Mouse (Mus musculus) heart, adult 11 months (tissue): ENCODE measurements around the gene Mybphl.

Experiments
- DNase-seq: peaks from one replicate; pipeline ENCODE4 v3.0.0; 2022

The Mybphl gene

DNA sequence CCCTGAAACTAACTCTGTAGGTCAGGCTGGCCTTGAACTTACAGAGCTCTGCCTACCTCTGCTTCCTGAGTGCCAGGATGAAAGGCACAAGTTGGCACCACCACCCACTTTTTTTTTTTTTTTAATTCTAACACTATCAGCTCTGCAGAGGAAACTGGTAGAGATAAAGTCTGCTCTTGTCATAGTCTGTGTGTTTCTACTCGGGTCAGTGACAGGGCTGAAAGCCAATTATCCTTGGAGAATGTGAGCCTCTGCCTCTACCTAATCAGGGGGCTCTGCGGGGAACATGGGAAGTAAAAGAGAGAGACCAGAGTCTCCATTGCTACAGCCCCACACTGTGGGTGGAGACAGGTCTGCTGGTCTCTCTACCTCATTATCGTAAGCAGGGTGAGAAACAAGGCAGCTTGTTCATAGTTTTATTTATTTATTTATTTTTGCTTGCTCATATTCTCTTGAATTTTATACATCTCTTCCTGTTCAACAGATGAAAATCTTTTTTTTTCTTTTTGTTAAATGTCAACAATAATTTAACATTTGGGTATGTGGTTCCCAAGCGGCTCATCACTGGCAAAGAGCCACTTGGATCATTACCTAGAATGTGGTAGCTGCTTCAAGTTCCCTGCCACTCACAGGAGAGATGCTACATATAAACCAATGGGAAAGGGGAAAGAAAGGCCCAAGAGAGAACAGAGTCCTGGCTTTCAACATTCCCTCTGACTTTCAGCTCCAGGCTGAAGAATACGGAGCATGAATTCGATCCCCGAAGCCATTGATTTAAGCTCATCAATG is 14.4 kb downstream of the Mybphl start:
- DNase-seq = no peak

DNA sequence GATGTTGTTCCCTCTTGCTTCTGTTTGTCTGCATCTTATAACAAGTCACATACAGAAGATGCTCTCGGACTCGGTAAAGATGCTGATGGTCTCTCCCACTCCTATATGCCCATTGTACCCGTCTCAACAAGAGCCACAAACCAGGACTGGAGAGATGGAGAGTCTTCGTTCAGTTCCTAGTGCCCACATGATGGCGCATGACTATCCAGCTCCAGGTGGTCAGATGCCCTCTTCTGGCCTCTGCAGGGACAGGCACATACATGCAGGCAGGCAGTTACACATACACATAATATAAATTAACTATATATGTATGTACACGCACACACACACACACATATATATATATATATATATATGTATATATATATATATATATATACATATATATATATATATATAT is 16.0 kb downstream of the Mybphl start:
- DNase-seq = no peak

GRCm38 (mm10) chr3:108381945-108382875 is 17.5 kb downstream of the Mybphl start:
- DNase-seq = no peak

GRCm38 (mm10) chr3:108383485-108384354 is 19.0 kb downstream of the Mybphl start, which contains the start of gene Psrc1:
Gene Psrc1 (plus strand): TSS chr3:108383839.
- peak; percentile 99 for DNase-seq

GRCm38 (mm10) chr3:108384425-108384824 is 19.7 kb downstream of the Mybphl start:
- no peak for DNase-seq

DNA sequence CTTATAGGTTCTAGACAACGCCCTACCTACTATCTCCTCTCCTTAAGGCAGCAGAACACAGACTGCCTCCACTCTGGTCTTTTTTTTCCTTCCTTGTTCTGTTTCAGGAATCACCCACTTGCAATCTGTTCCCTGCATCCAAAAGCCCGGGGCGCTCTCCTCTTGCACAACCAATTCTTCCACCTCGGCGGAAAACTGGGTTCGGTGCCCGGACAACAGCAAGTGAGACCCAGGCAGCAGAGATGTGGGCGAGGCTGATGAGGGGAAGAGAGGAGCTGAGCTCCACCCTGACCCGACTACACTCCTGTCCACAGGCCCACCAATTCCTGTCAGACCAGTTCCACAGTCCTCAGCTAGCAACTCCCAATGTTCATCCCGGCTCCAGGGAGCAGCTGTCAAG is 21.5 kb downstream of the Mybphl start:
- DNase-seq = no peak

DNA sequence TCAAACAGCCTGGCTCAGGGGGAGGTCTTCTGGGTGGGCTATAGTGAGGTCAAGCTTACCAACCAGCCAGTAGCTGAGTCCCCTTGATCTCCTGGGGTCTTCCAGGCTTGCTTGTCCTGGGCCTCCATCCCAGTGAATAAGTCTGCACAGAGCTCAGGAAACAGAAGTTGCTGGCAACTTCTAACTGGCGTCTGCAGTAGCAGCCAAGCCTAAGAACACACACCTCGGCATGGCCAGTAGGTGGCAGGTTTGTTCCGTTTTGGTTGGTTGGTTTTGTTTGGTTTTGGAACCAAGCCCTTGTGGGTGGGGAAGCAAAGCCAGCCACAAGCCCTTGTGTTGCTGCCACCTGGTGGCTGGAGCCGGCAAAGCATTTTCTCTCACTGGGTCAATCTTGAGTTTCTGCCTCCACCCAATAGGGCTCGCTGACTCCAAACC is 24.4 kb downstream of the Mybphl start:
- peak; percentile 99 for DNase-seq

- DNase-seq = no peak
Observed at GRCm38 (mm10) chr3:108392299-108392698, 27.6 kb downstream of the Mybphl start.

GRCm38 (mm10) chr3:108392793-108393192 is 28.1 kb downstream of the Mybphl start:
- no peak for DNase-seq

DNA sequence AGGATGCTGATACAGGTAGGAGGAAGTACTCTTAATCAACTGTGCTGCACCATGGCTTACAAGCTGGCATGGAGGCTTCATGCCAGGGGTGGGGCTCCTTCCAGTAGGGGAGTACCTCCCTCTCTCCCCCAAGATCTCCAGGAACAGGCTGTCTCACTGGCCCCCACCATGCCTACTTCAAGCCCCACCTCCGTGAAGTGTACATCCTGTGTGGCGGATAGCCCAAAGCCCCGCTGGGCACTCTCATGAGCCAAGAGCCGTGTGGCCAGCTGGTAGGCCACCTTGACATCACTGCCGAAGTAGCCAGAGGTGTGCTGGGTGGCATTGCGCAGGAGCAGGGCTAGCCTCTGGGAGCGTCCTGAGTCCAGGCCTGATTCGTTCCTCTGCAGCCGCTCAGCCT is 33.6 kb downstream of the Mybphl start:
- no peak for DNase-seq

DNA sequence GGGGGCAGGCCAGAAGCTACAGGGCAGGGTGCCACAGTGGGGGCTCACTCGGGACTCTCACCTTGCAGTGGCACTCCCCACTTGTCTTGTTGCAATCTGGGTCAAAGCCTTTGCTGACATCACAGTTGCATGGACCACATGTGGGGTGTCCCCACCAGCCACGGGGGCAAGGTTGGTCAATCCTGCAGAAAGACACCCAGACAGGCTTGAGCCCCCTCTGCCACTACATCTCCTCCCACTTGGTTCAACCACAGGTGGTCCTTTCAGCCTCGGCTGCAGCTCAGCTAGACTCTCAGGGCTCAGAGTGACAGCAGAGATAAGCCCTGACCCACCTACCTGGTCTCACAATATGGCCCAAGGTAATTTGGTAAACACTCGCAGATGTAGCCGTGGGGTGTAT is 35.7 kb downstream of the Mybphl start:
- DNase-seq = no peak

GRCm38 (mm10) chr3:108401692-108402527 is 37.2 kb downstream of the Mybphl start:
- DNase-seq = peak; percentile 99

DNA sequence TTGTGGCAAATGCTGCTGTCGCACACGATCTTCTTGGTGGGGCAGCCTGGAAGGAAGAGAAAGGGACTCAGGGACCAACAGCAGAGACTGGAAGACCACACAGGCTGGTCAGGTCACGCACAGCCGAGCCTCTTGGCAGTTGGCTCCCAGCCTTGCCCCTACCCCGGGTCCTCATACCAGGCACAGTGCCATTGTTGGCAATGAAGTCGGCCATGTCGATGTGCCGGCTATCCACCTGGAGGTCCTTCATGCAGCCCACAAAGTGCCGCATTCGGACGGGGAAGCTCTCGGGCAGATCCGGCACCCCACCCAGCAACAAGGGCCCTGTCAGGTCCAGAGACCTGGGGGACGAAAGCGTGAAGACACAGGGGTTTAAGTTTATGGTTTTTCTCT is 37.8 kb downstream of the Mybphl start:
- no peak for DNase-seq

DNA sequence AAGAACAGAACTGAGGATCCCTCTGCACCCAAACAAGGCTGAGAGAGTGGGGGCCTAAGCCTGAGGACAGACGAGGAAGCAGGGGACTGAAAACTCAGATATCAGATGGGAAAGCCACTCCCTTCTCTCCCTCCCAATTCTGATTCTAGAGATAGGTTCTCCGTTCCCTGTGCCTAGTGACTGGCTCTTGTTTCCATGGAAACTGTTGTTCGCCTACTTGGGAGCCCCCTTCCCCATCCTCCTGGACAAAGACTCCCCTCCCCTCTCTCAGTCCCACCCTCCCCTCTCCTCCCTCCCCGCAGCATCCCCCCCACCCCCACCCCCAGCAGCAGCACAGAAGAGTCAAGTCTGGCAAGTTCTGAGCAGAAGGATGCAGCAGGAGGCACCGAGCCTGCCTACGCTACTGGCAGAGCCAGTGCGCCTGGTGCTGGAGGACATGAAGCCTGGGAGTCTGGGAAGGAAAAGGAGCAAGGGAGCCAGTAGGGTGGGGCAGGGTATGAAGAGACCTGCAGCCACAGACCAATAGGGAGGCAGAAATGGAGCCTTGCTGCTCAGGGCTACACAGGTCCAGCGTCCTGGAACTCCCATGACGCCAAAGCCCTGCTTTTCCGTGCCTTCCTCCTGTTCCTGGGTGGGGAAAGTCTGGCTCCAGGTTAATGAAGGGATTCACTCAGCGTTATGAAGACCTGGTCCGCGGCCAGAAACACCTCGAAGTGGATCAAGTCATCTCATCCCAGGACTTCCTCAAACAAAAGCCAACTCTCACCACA is 41.0 kb downstream of the Mybphl start:
- no peak for DNase-seq

- DNase-seq = no peak
Observed at GRCm38 (mm10) chr3:108406306-108406885, 41.7 kb downstream of the Mybphl start.

GRCm38 (mm10) chr3:108408517-108409008 is 43.9 kb downstream of the Mybphl start:
- DNase-seq = no peak

DNA sequence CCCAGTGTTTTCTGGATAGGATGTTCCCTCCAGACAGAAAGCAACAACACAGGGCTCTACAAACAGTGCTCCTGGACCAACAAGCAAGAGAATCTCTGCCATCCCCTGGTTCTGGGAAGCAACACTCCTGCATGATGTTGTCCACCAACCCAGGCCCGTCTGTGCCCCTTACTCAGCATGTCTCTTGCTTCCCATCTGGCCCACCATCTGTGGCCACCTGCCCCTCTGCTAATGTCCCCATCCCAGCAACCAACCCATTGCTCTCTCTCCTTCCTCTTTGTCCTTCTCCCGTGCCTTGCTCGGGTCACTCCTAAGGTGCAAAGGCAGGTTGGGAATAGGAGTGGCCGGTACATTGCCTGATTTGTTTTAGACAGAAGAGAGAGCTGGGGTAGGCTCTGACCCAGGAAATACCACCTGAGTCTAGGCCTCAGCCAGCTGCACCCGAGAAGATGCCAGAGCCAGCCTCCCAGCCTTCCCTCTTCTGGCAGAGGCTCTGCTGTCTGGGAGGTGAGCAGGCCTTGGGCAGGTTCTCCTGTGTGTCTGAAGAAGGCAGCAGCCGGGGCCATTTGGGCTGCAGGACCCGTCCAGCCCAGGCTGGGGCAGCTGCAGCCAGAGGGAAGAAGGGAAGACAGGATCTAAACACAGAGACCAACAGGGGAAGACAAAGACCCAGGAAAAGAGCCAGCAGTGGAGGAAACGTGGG is 45.1 kb downstream of the Mybphl start:
- no peak for DNase-seq

DNA sequence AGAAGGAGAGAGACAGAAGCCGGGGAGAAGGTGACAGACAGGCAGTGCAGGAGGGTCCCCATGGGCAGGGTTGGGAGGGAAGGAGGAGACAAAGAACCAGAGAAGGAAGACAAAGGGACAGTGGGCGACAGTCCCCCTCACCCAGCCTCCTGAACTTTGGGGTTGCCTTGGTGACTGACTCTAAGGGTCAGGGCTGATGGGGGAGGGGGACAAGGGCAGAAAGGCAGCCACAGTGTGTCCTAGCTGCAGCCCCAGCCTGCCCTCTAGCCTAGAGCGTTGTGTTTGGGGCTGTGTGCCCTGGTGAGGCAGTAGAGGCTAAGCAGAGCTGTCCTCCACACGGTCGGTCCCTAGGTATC is 45.6 kb downstream of the Mybphl start:
- no peak for DNase-seq

DNA sequence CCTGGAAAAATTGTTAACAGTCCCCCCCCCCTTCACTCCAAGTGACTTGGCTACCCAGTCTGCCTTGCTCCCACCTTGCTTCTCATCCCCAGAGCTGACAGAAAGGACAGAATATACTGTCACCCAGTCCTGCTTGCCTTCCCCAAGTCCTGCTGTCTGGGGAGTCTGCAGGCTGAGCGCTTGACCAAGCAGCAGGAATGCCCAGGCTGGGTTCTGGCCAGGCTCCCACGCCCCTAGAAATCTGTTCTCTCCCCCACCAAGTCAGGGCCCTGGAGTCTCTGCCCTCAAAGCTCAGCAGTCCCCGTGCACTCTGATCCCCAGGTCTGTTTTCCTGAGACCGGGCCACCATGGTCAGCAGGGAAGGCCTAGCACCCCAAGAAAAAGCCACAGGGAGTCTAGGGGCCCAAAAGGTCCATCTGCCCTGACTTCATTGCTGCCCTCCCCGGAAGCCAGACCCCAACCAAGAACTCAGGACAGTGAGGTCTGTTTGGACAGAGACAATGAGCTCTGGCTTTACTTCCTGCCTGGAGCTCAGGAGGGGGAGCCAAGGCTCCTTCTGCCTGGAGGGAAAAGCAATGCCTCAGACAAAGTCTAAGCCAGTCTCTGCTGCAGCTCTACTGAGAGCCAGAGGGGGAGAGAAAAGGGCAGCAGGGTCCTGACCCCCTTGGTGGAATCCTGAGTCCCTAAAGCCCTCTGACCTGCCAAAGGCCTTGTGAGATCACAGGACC is 46.5 kb downstream of the Mybphl start:
- no peak for DNase-seq
